Mouse (Mus musculus): Measurements from ENCODE around the gene Zfp865. TPM values are rescaled to one million over a fixed set of nuclear protein-coding genes. Genes with fewer than 3 reads are reported as not detected.
A peak's percentile ranks its signal among the peaks of the same experiment; 100 is the strongest.
"Not testable (repeated sequence)": the region's sequence is repeated elsewhere in the genome, so short reads cannot be mapped to it uniquely, and the experiment has no call there.

Zfp865 gene
- polyA plus RNA-seq, 1 experiment, result 18.3 TPM

DNA sequence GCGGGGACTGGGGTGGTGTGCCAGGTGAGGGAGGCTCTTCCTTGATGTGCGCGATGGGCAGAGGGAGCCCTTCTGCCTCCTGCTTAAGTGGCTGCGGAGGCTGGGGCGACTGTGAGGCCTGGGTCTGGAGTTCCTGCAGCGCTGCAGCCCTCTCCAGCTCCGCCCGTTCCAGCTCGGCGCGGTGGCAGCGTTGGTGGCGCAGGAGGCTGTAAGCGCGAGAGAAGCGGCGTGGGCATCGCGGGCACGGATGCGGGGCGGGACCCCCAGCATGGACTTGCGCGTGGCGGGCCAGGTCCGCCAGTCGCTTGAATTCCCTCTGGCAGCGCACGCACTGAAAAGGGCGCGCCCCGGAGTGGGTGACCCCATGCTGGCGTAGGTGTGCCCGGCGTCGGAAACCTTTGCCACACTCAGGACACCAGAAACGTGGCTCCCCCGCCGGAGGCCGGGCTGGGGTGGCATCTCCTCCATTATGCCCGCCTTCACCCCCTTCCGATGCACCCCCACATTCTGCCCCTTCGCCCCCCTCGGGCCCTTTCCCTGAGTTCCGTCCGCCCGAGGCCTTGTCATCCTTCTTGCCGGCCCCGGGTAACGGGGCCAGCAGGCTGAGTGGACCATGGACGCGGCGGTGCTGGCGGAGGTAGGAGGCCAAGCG lies 26.7 kb upstream of the Zfp865 start:
- Histone ChIP-seq H3K4me3 (ENCODE audit: control insufficient read depth, low read depth, low read length) (no peak overlapping the region), H3K36me3 (ENCODE audit: control insufficient read depth, insufficient read depth, low read length) (no peaks in the 10 kb centered on the region), H3K27me3 (ENCODE audit: control insufficient read depth, insufficient read depth, low read length) (no peaks in the 10 kb centered on the region), H3K4me1 (ENCODE audit: control insufficient read depth, insufficient read depth, low read length) (peaks cover 20% of the 10 kb centered on the region), H3K27ac (ENCODE audit: control insufficient read depth, insufficient read depth, low read depth, low read length) (no peak overlapping the region)
- TF ChIP-seq POLR2A (IDR thresholded peaks at IDR 0.05; ENCODE audit: control insufficient read depth, low read depth, low read length) (no peak), CTCF (IDR thresholded peaks at IDR 0.05; ENCODE audit: control insufficient read depth, insufficient read depth, insufficient replicate concordance, low read depth, low read length) (no peak)

DNA sequence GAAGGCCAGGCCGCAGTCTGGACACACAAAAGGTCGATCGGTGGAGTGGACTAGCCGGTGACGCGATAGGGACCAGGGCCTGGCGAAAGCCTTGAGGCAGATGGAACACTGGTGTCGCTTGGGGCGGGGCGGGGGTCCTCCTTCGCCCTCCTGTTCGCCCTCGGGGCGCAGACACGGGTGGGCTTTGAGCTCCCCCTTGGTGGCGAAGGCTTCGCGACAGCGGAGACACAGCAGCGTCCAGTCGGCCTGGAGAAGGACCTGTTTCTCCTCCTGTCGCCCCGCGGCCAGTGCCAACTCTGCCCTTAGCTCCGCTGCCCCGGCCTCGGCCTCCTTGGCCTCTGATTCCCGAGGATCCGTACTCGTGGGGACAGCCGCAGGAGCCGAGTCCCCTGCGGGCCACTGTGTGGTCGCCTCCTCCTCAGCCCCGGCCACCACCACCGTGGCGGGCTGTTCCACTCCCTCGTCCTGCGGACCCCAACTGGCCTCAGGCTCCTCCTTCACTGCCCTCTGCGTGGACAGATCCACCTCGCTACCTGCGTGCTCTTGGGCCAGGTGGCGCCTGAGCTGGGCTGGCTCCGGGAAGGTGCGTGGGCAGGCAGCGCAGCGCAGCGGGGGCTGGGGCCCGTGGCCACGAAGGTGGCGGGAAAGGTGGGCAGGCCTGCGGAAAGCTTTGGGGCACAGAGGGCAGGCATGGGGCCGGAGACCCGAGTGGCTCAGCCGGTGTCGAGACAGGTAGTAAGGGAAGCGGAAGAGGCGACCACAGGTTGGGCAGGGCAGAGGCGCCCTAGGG lies 26.0 kb upstream of the Zfp865 start:
- H3K27ac ChIP-seq (ENCODE audit: control insufficient read depth, insufficient read depth, low read depth, low read length), result no peak overlapping the region
- H3K36me3 ChIP-seq (ENCODE audit: control insufficient read depth, insufficient read depth, low read length), result no peaks in the 10 kb centered on the region
- peaks cover 20% of the 10 kb centered on the region for H3K4me1 ChIP-seq (ENCODE audit: control insufficient read depth, insufficient read depth, low read length)
- no peaks in the 10 kb centered on the region for H3K27me3 ChIP-seq (ENCODE audit: control insufficient read depth, insufficient read depth, low read length)
- no peak overlapping the region for H3K4me3 ChIP-seq (ENCODE audit: control insufficient read depth, low read depth, low read length)
- TF ChIP-seq CTCF (IDR thresholded peaks at IDR 0.05; ENCODE audit: control insufficient read depth, insufficient read depth, insufficient replicate concordance, low read depth, low read length), result no peak
- no peak for TF ChIP-seq POLR2A (IDR thresholded peaks at IDR 0.05; ENCODE audit: control insufficient read depth, low read depth, low read length)

DNA sequence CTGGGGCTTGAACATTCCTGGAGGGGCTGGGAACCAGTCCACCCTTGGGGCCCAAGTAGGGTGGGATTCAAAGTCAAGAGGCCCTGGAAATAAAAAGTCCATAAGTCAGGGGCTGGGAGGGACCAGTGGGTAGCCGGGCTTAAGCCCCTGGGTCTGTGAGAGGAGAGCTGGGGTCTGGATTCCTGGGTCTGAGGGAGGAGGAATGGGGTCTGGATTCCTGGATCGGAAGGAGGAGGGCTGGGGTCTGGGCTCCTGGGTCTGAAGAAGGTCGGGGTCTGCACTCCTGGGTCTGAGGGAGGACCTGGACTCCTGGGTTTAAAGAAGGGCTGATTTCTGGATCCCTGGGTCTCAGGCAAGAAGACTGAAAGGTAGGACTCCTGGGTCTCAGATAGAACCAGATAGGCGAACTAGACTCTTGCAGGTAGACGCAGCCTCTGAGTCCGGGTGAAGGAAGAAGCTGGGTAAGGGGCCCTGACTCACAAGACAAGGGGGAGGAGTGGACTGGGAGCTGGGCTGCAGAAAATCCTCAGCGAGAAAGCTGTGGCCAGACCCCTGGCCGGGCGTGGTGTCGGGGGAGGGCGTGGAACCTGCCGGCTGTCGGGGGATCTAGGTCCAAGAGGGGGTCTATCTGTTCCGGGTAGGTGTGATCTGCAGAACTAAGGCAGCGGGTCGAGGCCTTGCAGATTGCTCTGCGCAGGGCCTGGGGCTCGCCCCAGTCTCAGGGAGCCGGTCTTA lies 24.7 kb upstream of the Zfp865 start:
- TF ChIP-seq POLR2A (IDR thresholded peaks at IDR 0.05; ENCODE audit: control insufficient read depth, low read depth, low read length) (no peak), CTCF (IDR thresholded peaks at IDR 0.05; ENCODE audit: control insufficient read depth, insufficient read depth, insufficient replicate concordance, low read depth, low read length) (no peak)
- no peak overlapping the region; the same call in 1 of the 2 replicates for H3K27ac ChIP-seq (ENCODE audit: control insufficient read depth, insufficient read depth, low read depth, low read length)

DNA sequence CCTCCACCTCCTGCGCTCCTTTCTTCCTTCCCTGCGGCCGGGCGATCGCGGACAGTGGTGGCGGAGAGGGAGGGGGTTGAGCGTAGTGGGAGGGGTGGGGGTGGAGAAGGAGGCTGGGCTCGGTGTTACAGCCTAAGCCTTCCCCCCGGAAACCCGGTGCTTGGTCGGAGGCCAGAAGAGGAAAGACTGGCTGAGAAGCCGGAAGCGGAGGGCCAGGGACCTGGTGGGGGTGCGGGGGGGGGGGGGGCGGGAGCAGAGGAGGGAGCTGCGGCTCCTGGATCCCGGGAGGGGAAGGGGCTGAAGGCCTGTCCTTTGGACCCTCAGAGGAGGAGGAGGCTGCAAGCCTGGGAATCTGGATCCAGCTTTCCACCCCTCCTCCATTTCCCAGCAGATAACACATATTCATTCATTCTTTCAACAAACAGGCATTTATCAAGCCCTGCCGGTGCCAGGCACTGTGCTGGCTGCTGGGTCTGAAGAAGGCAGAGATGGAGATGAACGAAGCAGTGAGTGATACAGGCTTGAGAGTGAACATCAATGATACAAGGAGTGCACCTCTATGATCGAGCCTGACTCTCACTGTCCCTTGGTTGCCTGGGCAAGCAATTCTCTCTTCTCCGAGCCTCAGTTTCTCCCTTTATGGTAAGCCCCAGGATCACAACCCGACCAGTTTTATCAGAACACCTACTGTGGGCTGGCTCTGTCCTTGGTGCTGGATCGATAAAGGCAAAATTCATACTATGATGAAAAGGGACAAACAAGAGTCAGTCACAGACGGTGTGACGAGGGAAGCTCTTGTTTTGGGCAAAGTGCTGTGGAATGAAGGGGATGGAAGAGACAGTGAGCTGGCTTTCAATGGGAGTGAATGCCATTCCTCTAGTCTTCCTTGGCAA lies 23.9 kb upstream of the Zfp865 start, which contains the start of gene Zfp579:
Gene Zfp579, minus strand, starts transcription at position 156 of the 893 bp plus-strand sequence.
- Histone ChIP-seq H3K27ac (ENCODE audit: control insufficient read depth, insufficient read depth, low read depth, low read length) (peak within 1 kb of the TSS; percentile 1; the same call in 1 of the 2 replicates), H3K36me3 (ENCODE audit: control insufficient read depth, insufficient read depth, low read length) (no peaks in the 10 kb centered on the region), H3K4me3 (ENCODE audit: control insufficient read depth, low read depth, low read length) (peak within 1 kb of the TSS; percentile 89), H3K4me1 (ENCODE audit: control insufficient read depth, insufficient read depth, low read length) (peaks cover 20% of the 10 kb centered on the region), H3K27me3 (ENCODE audit: control insufficient read depth, insufficient read depth, low read length) (no peaks in the 10 kb centered on the region)
- TF ChIP-seq CTCF (IDR thresholded peaks at IDR 0.05; ENCODE audit: control insufficient read depth, insufficient read depth, insufficient replicate concordance, low read depth, low read length) (no peak), POLR2A (IDR thresholded peaks at IDR 0.05; ENCODE audit: control insufficient read depth, low read depth, low read length) (no peak)

More for the DNA sequence above, 24.7 kb upstream of the Zfp865 start:
- Histone ChIP-seq H3K4me3 (ENCODE audit: control insufficient read depth, low read depth, low read length) (peak overlapping the region; percentile 89), H3K36me3 (ENCODE audit: control insufficient read depth, insufficient read depth, low read length) (no peaks in the 10 kb centered on the region), H3K4me1 (ENCODE audit: control insufficient read depth, insufficient read depth, low read length) (peaks cover 20% of the 10 kb centered on the region), H3K27me3 (ENCODE audit: control insufficient read depth, insufficient read depth, low read length) (no peaks in the 10 kb centered on the region)

DNA sequence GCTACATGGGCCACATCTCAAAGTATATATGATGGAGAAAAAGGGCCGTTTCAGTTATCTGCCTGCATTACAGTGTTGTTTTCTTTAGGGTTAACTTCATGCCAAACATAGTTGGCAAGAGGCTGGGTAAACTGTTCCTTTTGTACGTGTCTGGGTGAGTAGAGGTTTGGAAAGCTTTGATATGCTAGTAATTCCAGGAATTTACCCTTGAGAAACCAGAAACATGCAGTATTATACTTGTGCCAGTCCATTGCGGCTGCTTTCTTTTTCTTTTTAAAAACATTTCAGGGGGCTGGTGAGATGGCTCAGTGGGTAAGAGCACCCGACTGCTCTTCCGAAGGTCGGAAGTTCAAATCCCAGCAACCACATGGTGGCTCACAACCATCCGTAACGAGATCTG lies 23.2 kb upstream of the Zfp865 start:
- no peak overlapping the region for H3K4me3 ChIP-seq (ENCODE audit: control insufficient read depth, low read depth, low read length)
- no peaks in the 10 kb centered on the region for H3K27me3 ChIP-seq (ENCODE audit: control insufficient read depth, insufficient read depth, low read length)
- TF ChIP-seq POLR2A (IDR thresholded peaks at IDR 0.05; ENCODE audit: control insufficient read depth, low read depth, low read length) (no peak), CTCF (IDR thresholded peaks at IDR 0.05; ENCODE audit: control insufficient read depth, insufficient read depth, insufficient replicate concordance, low read depth, low read length) (no peak)
- H3K4me1 ChIP-seq (ENCODE audit: control insufficient read depth, insufficient read depth, low read length), result peaks cover 20% of the 10 kb centered on the region
- H3K36me3 ChIP-seq (ENCODE audit: control insufficient read depth, insufficient read depth, low read length), result no peaks in the 10 kb centered on the region
- no peak overlapping the region for H3K27ac ChIP-seq (ENCODE audit: control insufficient read depth, insufficient read depth, low read depth, low read length)

DNA sequence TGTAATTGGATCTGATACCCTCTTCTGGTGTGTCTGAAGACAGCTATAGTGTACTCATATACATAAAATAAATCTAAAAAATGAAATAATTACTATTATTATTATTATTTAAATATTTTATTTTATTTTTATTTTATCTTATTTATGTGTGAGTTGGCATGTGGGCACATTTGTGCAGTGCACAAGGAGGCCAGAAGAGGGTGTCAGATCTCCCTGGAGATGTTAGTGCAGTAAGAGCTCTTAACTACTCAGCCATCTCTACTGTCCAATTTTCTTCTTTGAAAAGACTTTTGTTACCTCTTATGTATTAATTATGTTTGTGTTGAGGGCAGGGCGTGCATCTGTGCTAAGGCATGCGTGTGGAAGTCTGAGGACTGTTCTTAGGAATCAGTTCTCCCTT lies 20.3 kb upstream of the Zfp865 start:
- H3K4me1 ChIP-seq (ENCODE audit: control insufficient read depth, insufficient read depth, low read length), result peaks cover 13% of the 10 kb centered on the region
- H3K27ac ChIP-seq (ENCODE audit: control insufficient read depth, insufficient read depth, low read depth, low read length), result no peak overlapping the region
- H3K27me3 ChIP-seq (ENCODE audit: control insufficient read depth, insufficient read depth, low read length), result no peaks in the 10 kb centered on the region
- no peak for TF ChIP-seq CTCF (IDR thresholded peaks at IDR 0.05; ENCODE audit: control insufficient read depth, insufficient read depth, insufficient replicate concordance, low read depth, low read length)
- TF ChIP-seq POLR2A (IDR thresholded peaks at IDR 0.05; ENCODE audit: control insufficient read depth, low read depth, low read length), result no peak
- no peaks in the 10 kb centered on the region for H3K36me3 ChIP-seq (ENCODE audit: control insufficient read depth, insufficient read depth, low read length)
- no peak overlapping the region for H3K4me3 ChIP-seq (ENCODE audit: control insufficient read depth, low read depth, low read length)

DNA sequence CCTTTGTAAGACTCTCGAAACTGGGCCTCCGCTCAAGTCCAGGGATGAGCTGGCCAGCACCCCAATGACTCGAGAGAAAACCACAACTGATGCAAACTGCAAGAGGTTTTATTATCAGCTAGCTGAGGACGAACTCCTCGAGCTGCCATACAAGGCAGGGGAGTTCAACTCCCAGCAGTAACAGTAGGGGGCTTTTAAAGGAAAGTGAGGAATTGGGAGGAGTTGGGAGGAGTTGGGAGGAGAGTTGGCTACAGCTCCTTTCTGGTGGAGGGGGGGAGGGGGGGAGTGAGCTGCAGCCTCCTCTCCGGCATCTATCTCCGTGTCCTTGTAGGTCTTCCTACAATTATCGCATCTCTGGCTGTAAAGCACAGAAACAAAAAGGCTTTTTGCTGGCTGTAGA lies 17.3 kb upstream of the Zfp865 start:
- not testable (repeated sequence) for H3K4me1 ChIP-seq (ENCODE audit: control insufficient read depth, insufficient read depth, low read length); H3K27ac ChIP-seq (ENCODE audit: control insufficient read depth, insufficient read depth, low read depth, low read length); H3K36me3 ChIP-seq (ENCODE audit: control insufficient read depth, insufficient read depth, low read length); H3K4me3 ChIP-seq (ENCODE audit: control insufficient read depth, low read depth, low read length); H3K27me3 ChIP-seq (ENCODE audit: control insufficient read depth, insufficient read depth, low read length)
